Mouse (Mus musculus) layer of hippocampus, postnatal 25 days (tissue): ENCODE measurements around the gene Pja2. TPM values are rescaled to one million over a fixed set of nuclear protein-coding genes. Genes with fewer than 3 reads are reported as not detected.
"Not testable (repeated sequence)": the region's sequence is repeated elsewhere in the genome, so short reads cannot be mapped to it uniquely, and the experiment has no call there.

ENCODE experiments used
- DNase-seq, 2 experiments: peaks; one replicate each; pipeline ENCODE4 v3.0.0; 2022; ENCODE audit warnings: mixed read lengths in 2 of 2, low spot score in 1 of 2; ENCODE audit errors: extremely low spot score in 1 of 2
- total RNA-seq, 2 experiments: library from RNA; stranded (reverse); gene quantifications; 2 replicates each; pipeline ENCODE4 v1.2.3; 2021

The Pja2 gene
- 100 to 1,000 TPM; 442 to 457 TPM for total RNA-seq

- DNase-seq, result peak; percentile 98 to 99
Measured at GRCm38 (mm10) chr17:64331898-64332769, at the start of gene Pja2. Gene Pja2 (minus strand): TSS chr17:64331916.

GRCm38 (mm10) chr17:64375327-64375726 is 43.6 kb upstream of the Pja2 start:
- DNase-seq, result peak; percentile 51 to 72

GRCm38 (mm10) chr17:64363694-64364093 is 32.0 kb upstream of the Pja2 start:
- DNase-seq, result no peak

GRCm38 (mm10) chr17:64362570-64362969 is 30.9 kb upstream of the Pja2 start:
- no peak for DNase-seq

GRCm38 (mm10) chr17:64361911-64362425 is 30.3 kb upstream of the Pja2 start:
- DNase-seq, result no peak

GRCm38 (mm10) chr17:64353940-64354339 is 22.2 kb upstream of the Pja2 start:
- no peak for DNase-seq

GRCm38 (mm10) chr17:64346135-64346534 is 14.4 kb upstream of the Pja2 start:
- no peak for DNase-seq

- no peak for DNase-seq
Measured at GRCm38 (mm10) chr17:64344576-64345172, 13.0 kb upstream of the Pja2 start.

- no peak for DNase-seq
Measured at GRCm38 (mm10) chr17:64341698-64342097, 10.0 kb upstream of the Pja2 start.

- DNase-seq, result no peak
Measured at GRCm38 (mm10) chr17:64339752-64340151, 8.0 kb upstream of the Pja2 start.

- DNase-seq, result no peak
Measured at GRCm38 (mm10) chr17:64337220-64337619, 5.5 kb upstream of the Pja2 start.

- DNase-seq, result no peak
Measured at GRCm38 (mm10) chr17:64333956-64334355, 2.2 kb upstream of the Pja2 start.

- DNase-seq, result no peak
Measured at GRCm38 (mm10) chr17:64332770-64333096, 1.0 kb upstream of the Pja2 start.

GRCm38 (mm10) chr17:64331291-64331897 is 322 bp downstream of the Pja2 start:
- DNase-seq, result peak in 1 of 2 experiments; percentile 59

GRCm38 (mm10) chr17:64330885-64331284 is 831 bp downstream of the Pja2 start:
- no peak for DNase-seq

GRCm38 (mm10) chr17:64324556-64324955 is 7.2 kb downstream of the Pja2 start:
- no peak for DNase-seq

GRCm38 (mm10) chr17:64315428-64315827 is 16.3 kb downstream of the Pja2 start:
- DNase-seq, result no peak

- not testable (repeated sequence) for DNase-seq
Measured at GRCm38 (mm10) chr17:64314523-64314922, 17.2 kb downstream of the Pja2 start.

GRCm38 (mm10) chr17:64297628-64298027 is 34.1 kb downstream of the Pja2 start:
- DNase-seq, result no peak

GRCm38 (mm10) chr17:64292740-64293139 is 39.0 kb downstream of the Pja2 start:
- no peak for DNase-seq

- no peak for DNase-seq
Measured at GRCm38 (mm10) chr17:64289684-64290083, 42.0 kb downstream of the Pja2 start.
